Mouse (Mus musculus): ENCODE measurements around the gene Slc39a1. TPM values are rescaled to one million over a fixed set of nuclear protein-coding genes. Genes with fewer than 3 reads are reported as not detected.

The Slc39a1 gene
- polyA plus RNA-seq, 1 experiment from 2014 or later: 108 TPM

- Histone ChIP-seq H3K27me3 (ENCODE audit: insufficient read depth, low read length) (no peaks in the 10 kb centered on the region), H3K27ac (ENCODE audit: low read length) (peak overlapping the region; percentile 68; the same call in 1 of the 2 replicates), H3K4me2 (replicated peaks; ENCODE audit: low read depth, low read length) (peak overlapping the region; percentile 70), H3K9ac (replicated peaks; ENCODE audit: low read length) (peak overlapping the region; percentile 91), H3K4me1 (ENCODE audit: insufficient read depth, low read length) (peaks cover 24% of the 10 kb centered on the region), H3K4me3 (ENCODE audit: low read length) (peak overlapping the region; percentile 90), H3K9me3 (ENCODE audit: low read length) (no peaks in the 10 kb centered on the region), H3K36me3 (ENCODE audit: insufficient read depth, low read length) (peaks cover 35% of the 10 kb centered on the region)
- ATAC-seq (ENCODE audit: low FRiP score, low TSS enrichment): peak; percentile 64; the same call in 1 of the 2 replicates
- WGBS: 14% methylated on average over 12 of the region's 12 CpGs
These were observed 33.9 kb upstream of the Slc39a1 start for GRCm38 (mm10) chr3:90213956-90214684.

GRCm38 (mm10) chr3:90215825-90216380 lies 32.1 kb upstream of the Slc39a1 start:
- ATAC-seq (ENCODE audit: low FRiP score, low TSS enrichment): no peak
- H3K36me3 ChIP-seq (ENCODE audit: insufficient read depth, low read length): peaks cover 17% of the 10 kb centered on the region
- peaks cover 24% of the 10 kb centered on the region for H3K4me1 ChIP-seq (ENCODE audit: insufficient read depth, low read length)
- no peak overlapping the region for H3K4me2 ChIP-seq (replicated peaks; ENCODE audit: low read depth, low read length)
- no peaks in the 10 kb centered on the region for H3K9me3 ChIP-seq (ENCODE audit: low read length)
- no peaks in the 10 kb centered on the region for H3K27me3 ChIP-seq (ENCODE audit: insufficient read depth, low read length)
- no peak overlapping the region for H3K4me3 ChIP-seq (ENCODE audit: low read length)
- 56% methylated on average over 1 of the region's 1 CpGs for WGBS
- no peak overlapping the region for H3K27ac ChIP-seq (ENCODE audit: low read length)
- H3K9ac ChIP-seq (replicated peaks; ENCODE audit: low read length): no peak overlapping the region

- peaks cover 20% of the 10 kb centered on the region for H3K4me1 ChIP-seq (ENCODE audit: insufficient read depth, low read length)
- H3K9me3 ChIP-seq (ENCODE audit: low read length): no peaks in the 10 kb centered on the region
- 9% methylated on average over 6 of the region's 6 CpGs for WGBS
- H3K27me3 ChIP-seq (ENCODE audit: insufficient read depth, low read length): no peaks in the 10 kb centered on the region
- ATAC-seq (ENCODE audit: low FRiP score, low TSS enrichment): peak; percentile 17; the same call in 1 of the 2 replicates
- H3K9ac ChIP-seq (replicated peaks; ENCODE audit: low read length): peak overlapping the region; percentile 71
- H3K4me3 ChIP-seq (ENCODE audit: low read length): peak overlapping the region; percentile 55
- peak overlapping the region; percentile 68 for H3K4me2 ChIP-seq (replicated peaks; ENCODE audit: low read depth, low read length)
- H3K36me3 ChIP-seq (ENCODE audit: insufficient read depth, low read length): peaks cover 12% of the 10 kb centered on the region
- peak overlapping the region; percentile 90 for H3K27ac ChIP-seq (ENCODE audit: low read length)
These were observed 27.9 kb upstream of the Slc39a1 start for GRCm38 (mm10) chr3:90220088-90220487.

DNA sequence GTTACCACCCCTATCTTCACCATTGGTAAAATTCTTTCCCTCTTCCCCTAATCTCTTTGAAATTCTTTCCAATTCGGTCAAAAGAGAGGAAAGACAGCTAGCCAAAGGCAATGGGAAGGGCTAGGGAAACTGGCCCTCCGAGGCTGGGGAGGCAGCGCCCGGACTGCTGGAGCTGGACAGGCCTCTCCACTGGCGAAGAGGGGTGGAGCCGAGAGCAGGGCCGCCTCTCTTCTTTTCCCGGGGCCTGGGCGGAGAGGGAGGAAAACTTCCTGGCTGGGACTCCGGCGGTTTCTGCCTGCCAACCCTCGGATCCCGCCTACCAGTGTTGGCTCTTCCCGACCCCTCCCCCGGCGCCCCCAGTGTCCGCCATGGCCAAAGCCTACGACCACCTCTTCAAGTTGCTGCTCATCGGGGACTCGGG lies 27.4 kb upstream of the Slc39a1 start:
- H3K4me1 ChIP-seq (ENCODE audit: insufficient read depth, low read length): peaks cover 20% of the 10 kb centered on the region
- 1% methylated on average over 19 of the region's 20 CpGs for WGBS
- H3K36me3 ChIP-seq (ENCODE audit: insufficient read depth, low read length): peaks cover 17% of the 10 kb centered on the region
- peak overlapping the region; percentile 55 for H3K4me3 ChIP-seq (ENCODE audit: low read length)
- peak overlapping the region; percentile 68 for H3K4me2 ChIP-seq (replicated peaks; ENCODE audit: low read depth, low read length)
- peak; percentile 93 for ATAC-seq (ENCODE audit: low FRiP score, low TSS enrichment)
- H3K27me3 ChIP-seq (ENCODE audit: insufficient read depth, low read length): no peaks in the 10 kb centered on the region
- no peaks in the 10 kb centered on the region for H3K9me3 ChIP-seq (ENCODE audit: low read length)
- H3K27ac ChIP-seq (ENCODE audit: low read length): peak overlapping the region; percentile 90
- H3K9ac ChIP-seq (replicated peaks; ENCODE audit: low read length): peak overlapping the region; percentile 71

- WGBS: 20% methylated on average over 5 of the region's 5 CpGs
- peaks cover 23% of the 10 kb centered on the region for H3K36me3 ChIP-seq (ENCODE audit: insufficient read depth, low read length)
- H3K4me3 ChIP-seq (ENCODE audit: low read length): peak overlapping the region; percentile 55
- no peak for ATAC-seq (ENCODE audit: low FRiP score, low TSS enrichment)
- peak overlapping the region; percentile 71 for H3K9ac ChIP-seq (replicated peaks; ENCODE audit: low read length)
- peaks cover 20% of the 10 kb centered on the region for H3K4me1 ChIP-seq (ENCODE audit: insufficient read depth, low read length)
- no peaks in the 10 kb centered on the region for H3K9me3 ChIP-seq (ENCODE audit: low read length)
- peak overlapping the region; percentile 90; the same call in 1 of the 2 replicates for H3K27ac ChIP-seq (ENCODE audit: low read length)
- H3K4me2 ChIP-seq (replicated peaks; ENCODE audit: low read depth, low read length): peak overlapping the region; percentile 68
- H3K27me3 ChIP-seq (ENCODE audit: insufficient read depth, low read length): no peaks in the 10 kb centered on the region
These were observed 26.8 kb upstream of the Slc39a1 start for GRCm38 (mm10) chr3:90221123-90221522.

DNA sequence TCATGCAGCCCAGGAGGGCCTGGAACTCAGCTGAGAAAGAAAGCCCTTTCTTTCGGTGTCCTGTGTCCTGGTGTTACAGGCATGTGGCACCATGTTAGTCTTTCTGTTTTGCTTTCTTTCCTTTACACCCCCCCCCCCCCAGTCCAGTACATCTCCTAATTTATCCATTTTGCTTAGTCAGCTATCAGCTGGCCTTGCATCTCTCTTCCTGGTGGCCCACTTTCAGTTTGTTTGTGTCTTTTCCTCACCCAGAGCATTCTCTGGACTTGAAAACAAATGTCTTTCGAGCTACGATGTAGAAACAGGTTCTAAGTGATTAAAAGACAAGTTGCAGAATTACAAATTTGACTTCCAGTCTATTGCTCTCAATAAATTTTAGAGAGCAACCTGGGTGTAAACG lies 25.5 kb upstream of the Slc39a1 start:
- ATAC-seq (ENCODE audit: low FRiP score, low TSS enrichment): no peak
- Histone ChIP-seq H3K4me1 (ENCODE audit: insufficient read depth, low read length) (peaks cover 20% of the 10 kb centered on the region), H3K36me3 (ENCODE audit: insufficient read depth, low read length) (peaks cover 24% of the 10 kb centered on the region), H3K9me3 (ENCODE audit: low read length) (no peaks in the 10 kb centered on the region), H3K9ac (replicated peaks; ENCODE audit: low read length) (no peak overlapping the region), H3K27me3 (ENCODE audit: insufficient read depth, low read length) (no peaks in the 10 kb centered on the region), H3K27ac (ENCODE audit: low read length) (no peak overlapping the region), H3K4me2 (replicated peaks; ENCODE audit: low read depth, low read length) (0 out of 2 replicates have a peak overlapping the region, but pooled peaks have one; percentile 6), H3K4me3 (ENCODE audit: low read length) (no peak overlapping the region)
- 76% methylated on average over 4 of the region's 4 CpGs for WGBS

DNA sequence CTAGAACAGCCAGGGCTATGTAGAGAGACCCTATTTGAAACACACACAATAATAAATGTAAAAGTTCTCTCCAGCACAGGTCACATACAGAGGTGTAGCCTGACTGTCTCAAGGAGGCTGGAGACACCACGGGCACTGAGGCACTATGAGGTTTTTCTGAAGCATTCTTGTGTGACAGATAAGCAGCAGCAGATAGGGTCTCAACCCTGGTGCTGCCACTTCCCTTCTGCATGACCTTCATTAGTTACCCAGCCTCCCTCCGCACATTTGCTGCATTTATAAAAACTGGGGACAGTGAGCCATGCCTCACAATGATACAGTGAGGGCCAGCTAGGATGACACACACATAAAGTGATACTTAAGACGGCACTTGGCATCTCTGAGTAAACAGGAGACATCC lies 25.0 kb upstream of the Slc39a1 start:
- no peak for ATAC-seq (ENCODE audit: low FRiP score, low TSS enrichment)
- Histone ChIP-seq H3K4me1 (ENCODE audit: insufficient read depth, low read length) (peaks cover 20% of the 10 kb centered on the region), H3K9me3 (ENCODE audit: low read length) (no peaks in the 10 kb centered on the region), H3K4me2 (replicated peaks; ENCODE audit: low read depth, low read length) (0 out of 2 replicates have a peak overlapping the region, but pooled peaks have one; percentile 6), H3K27ac (ENCODE audit: low read length) (no peak overlapping the region), H3K4me3 (ENCODE audit: low read length) (no peak overlapping the region), H3K27me3 (ENCODE audit: insufficient read depth, low read length) (no peaks in the 10 kb centered on the region), H3K9ac (replicated peaks; ENCODE audit: low read length) (no peak overlapping the region), H3K36me3 (ENCODE audit: insufficient read depth, low read length) (peaks cover 24% of the 10 kb centered on the region)
- WGBS: 36% methylated on average over 3 of the region's 3 CpGs

DNA sequence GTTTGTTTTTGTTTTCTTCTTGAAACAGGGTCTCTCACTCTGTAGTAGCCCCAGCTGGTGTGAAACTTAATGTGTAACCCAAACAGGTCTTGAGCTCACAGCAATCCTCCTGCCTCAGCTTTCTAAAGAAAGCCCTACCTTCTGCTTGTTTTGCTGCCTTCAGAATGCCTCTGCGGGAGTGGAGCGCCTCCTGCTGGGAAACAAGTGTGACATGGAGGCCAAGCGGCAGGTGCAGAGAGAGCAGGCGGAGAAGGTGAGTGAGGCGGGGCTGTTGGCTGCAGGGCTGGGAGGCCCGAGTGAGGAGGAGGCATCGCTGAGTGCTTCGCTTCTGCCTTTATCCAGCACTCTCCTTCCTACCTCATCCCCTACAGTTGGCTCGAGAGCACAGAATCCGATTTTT lies 23.6 kb upstream of the Slc39a1 start:
- H3K9ac ChIP-seq (replicated peaks; ENCODE audit: low read length): no peak overlapping the region
- 87% methylated on average over 10 of the region's 10 CpGs for WGBS
- no peak for ATAC-seq (ENCODE audit: low FRiP score, low TSS enrichment)

DNA sequence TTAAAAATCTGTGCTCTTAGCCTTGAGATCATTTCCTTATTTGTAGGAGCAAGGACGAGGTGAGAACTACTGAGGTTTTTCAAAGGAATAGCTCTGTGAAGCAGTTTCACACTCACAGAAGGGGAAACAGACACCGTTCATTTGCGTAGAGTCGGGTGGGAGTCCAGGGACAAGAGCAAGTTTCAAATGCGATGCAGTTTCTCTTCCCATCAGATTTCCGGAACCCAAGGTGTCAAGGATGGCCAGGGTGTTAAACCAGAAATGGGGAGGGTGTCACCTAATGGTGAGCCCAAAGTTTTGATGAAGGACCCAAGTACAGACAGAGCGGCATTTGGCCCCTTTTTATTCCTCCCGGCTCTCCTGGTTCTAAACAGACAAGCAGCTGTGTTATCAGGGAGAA lies 16.9 kb upstream of the Slc39a1 start:
- Histone ChIP-seq H3K27ac (ENCODE audit: low read length) (peak overlapping the region; percentile 91), H3K9ac (replicated peaks; ENCODE audit: low read length) (peak overlapping the region; percentile 90), H3K4me2 (replicated peaks; ENCODE audit: low read depth, low read length) (peak overlapping the region; percentile 81), H3K27me3 (ENCODE audit: insufficient read depth, low read length) (no peaks in the 10 kb centered on the region), H3K9me3 (ENCODE audit: low read length) (no peaks in the 10 kb centered on the region), H3K4me3 (ENCODE audit: low read length) (peak overlapping the region; percentile 69), H3K4me1 (ENCODE audit: insufficient read depth, low read length) (peaks cover 7% of the 10 kb centered on the region; the same call in 1 of the 2 replicates), H3K36me3 (ENCODE audit: insufficient read depth, low read length) (peaks cover 26% of the 10 kb centered on the region)
- peak; percentile 9; the same call in 1 of the 2 replicates for ATAC-seq (ENCODE audit: low FRiP score, low TSS enrichment)
- 13% methylated on average over 8 of the region's 8 CpGs for WGBS

More for the DNA sequence above, 23.6 kb upstream of the Slc39a1 start:
- no peak overlapping the region for H3K4me2 ChIP-seq (replicated peaks; ENCODE audit: low read depth, low read length)
- H3K27me3 ChIP-seq (ENCODE audit: insufficient read depth, low read length): no peaks in the 10 kb centered on the region
- no peaks in the 10 kb centered on the region for H3K9me3 ChIP-seq (ENCODE audit: low read length)
- peaks cover 20% of the 10 kb centered on the region for H3K4me1 ChIP-seq (ENCODE audit: insufficient read depth, low read length)
- peaks cover 24% of the 10 kb centered on the region for H3K36me3 ChIP-seq (ENCODE audit: insufficient read depth, low read length)
- no peak overlapping the region for H3K4me3 ChIP-seq (ENCODE audit: low read length)
- no peak overlapping the region for H3K27ac ChIP-seq (ENCODE audit: low read length)
